Mouse (Mus musculus): ENCODE measurements at regions not wholly inside any gene's neighbourhood (a gene's known extent, or its start where the extent isn't known, plus 50 kb on each side); places are given as distances from the start of the nearest gene placed in this dataset.

DNA sequence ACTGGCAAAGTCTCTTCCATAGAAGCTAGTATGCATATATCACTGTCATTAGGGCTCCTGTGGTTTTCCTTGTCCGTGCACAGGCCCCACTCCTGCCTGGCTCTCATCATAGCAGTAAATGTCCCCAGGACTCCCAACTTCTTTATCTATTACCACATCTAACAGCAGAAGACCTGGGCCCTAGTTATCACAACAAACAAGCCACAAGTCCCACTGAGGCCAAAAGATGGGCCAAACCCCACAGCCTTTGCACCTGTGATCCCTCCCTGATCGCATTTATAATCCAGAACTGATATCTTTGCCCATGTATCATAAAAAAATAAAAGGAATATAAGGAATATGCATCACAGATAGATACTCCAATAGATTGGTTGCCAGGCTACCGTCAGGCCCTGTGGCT, 201.6 kb upstream of the Hnrnpa3 start:
- no peak for DNase-seq

DNA sequence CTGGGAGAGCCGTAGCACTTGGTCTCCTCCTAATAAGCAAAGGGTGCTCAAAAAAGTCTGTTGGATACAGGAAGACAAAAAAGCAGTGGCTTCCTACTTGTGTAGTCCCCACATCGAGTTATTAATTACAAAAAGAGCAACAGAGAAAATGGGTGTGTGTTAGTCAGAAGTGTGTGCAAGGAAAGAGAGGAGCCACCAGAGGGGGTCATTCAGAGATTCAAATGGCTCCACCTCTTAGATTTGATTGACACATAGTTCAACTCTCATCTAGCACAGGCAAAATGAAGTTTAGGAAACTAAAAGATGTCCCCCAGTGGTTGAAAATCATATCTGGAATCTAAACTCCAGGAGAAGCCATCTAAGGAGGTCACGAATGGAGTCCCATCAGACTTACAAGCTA, 200.2 kb upstream of the Hnrnpa3 start:
- no peak for DNase-seq

DNA sequence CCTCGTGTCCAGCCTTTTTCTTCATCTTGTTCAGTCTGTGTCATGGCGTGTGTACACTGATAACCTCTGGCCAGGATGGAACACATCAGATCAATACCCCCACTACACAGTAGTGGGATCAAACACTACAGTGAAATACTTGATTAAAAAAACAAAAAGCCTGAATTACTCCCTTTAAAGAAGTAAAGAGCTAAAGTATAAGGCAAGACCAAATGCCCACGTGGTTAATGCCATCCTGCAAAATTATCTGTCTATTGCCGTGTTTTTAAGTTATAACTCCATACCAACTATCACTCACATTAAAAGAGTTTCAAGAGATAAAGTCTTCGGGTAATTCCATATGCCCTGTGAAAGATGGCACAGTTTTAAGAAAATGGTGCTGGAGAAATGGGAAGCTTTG, 198.6 kb upstream of the Hnrnpa3 start:
- DNase-seq: no peak

DNA sequence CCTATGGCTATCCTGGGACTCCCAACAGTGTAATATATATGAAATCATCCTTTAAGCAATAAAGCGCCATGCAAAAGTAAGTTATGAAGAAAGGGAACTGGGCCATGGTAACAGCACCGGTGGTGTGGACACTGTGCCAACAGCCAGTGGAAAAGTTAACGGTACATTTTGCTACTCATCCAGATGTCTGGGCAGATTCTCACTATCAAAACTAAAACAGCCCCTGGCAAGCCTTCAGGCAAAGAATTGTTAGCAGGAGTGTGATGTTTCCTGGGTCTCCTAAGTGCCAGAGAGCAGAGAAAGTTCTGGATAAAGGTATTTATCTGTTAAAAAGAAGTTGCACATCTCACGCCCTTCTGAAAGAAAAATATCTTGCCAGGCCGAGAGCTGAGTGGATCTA, 198.0 kb upstream of the Hnrnpa3 start:
- no peak for DNase-seq

DNA sequence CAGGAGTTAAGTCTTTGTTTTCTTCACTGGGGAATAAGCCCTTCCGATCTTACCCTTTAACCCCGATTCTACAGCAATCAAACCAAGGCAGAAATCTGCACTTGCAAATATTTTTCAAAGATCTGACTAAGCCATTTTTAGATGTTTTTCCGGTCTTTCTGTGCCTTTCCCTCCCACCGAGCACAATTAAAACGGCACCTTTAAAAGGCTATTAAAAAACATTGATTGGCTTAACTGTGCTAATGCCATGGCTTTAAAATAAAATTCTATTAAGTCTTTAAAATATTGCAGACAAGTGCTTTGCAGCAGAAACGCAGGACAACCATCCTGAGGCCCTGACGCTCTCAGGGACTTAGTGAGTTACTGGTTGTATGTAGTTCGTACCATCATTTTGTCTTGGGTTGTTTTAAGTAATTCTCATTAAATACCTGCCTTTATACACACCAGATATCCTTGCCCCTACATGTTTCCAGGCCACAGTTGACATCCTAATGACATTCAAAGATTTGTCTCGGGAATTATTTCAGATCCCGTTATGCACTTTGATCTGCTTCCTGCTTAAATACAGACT, 197.6 kb upstream of the Hnrnpa3 start:
- DNase-seq: no peak

DNA sequence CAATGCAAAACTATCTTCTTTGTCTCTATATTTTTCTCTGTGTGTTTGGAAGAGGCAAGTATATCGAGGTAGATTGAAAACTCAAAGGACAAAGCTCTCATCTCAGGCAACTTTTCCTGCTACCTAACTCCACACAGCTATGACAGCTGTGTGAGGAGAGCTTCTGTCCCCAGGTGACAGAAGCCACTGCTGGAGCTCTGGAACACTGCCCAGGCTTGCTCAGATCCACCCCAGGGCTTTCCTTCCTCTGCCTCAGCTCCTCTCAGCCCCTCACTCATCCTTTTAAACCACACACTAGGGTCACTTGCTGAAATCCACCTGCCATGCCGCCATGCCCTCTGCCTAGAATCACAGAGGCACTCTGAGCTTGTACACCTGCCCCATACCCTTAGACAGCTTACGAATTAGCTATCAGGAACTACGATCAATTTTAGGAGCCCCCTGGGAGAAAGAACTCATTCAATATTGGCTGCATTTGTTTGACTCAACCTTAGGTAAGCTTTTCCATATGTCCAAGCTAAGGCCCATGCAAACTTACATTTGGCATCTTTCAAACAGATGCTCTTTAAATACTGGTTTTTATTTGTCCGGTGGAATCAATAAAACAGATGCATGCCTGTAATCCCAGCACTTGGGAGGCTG, 196.9 kb upstream of the Hnrnpa3 start:
- DNase-seq: no peak

DNA sequence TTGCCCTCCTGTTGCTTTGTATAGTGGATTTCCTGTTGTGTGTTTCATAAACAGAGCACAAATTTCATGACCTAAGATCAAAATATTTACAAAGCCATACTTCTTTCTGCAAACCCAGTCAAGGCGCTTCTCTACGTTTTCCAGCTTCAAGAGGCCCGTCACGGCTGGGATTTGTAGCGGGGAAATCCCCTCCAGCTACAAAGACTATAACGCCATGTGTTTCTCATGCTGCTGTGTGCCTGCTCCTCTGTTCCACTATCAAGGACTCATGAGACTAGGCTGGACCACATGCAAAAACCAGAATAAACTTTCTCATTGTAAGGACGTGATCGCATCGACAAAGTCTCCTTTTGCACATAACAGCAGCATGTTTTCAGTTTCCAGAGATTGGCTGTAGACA, 196.0 kb upstream of the Hnrnpa3 start:
- no peak for DNase-seq

DNA sequence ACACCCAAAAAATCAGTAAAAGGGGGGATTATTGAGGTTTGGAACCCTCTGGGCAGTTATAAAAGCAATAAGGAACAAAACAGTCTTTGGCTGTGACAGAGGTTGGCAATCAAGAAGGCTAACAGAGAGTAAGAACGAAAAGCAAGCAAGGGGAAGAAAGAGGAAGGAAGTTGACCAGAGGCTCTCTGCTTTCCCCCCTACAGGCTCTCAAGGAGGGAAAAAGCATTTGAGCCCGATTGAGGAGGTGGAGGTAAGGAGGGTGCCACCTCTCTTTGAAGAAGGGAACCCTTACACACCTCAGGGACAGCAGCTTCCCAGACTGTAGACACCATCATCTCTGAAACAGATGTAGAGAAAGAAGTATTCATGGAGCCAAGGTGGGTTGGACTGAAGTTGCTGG, 194.6 kb upstream of the Hnrnpa3 start:
- no peak for DNase-seq

DNA sequence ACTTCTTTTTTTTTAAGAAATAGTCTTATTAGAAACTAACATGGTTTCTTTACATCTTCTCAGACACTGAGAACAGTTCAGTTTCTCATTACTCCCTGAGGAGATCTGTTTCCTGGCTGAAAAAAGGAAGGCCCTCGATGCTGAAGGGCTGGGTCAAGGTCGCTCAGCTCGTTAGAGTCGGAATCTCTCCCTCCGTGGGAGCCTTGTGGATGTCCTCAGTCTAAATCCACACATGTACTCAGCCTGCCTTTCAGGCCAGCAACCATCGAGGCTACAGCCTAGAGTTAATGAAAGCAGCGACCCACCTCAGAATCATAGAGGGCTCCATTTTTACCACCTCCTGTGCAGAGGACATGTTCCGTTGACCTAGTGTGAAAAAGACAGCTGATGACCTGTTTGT, 190.2 kb upstream of the Hnrnpa3 start:
- DNase-seq: no peak

DNA sequence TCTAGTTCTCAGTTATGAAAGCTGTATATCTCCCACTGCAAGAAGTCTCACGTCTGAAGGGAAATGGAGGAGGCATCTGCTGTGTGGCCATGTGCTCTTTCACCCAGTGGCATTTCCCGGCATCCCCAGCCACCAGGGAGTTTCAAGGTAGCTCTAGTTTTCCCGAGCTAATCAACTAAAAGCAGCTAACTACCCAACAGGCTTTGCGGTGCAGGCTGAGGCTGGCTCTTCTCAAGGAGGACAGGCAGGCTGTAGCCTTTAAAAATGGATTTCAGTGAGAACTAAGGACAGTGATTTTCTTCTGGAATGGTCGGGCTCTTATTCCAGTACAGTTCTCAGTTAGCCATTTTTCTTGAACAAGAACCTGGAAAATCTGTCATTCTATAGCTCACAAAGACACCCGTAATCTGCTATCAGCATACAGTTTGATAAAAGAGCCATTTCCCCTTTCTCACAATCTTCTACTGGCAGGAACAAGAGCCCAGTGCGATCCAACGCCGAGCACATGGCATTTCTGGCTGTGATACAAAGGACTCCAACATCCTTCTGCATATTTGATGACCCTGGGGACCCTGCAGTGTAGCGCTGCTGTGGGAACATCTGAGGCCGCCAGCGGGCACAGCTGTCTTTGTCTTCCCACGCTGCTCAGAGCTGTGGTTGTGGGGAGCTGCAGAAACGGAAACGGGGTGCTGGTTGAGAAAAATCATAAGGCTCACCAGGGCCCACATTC, 188.9 kb upstream of the Hnrnpa3 start:
- peak; percentile 33 for DNase-seq

DNA sequence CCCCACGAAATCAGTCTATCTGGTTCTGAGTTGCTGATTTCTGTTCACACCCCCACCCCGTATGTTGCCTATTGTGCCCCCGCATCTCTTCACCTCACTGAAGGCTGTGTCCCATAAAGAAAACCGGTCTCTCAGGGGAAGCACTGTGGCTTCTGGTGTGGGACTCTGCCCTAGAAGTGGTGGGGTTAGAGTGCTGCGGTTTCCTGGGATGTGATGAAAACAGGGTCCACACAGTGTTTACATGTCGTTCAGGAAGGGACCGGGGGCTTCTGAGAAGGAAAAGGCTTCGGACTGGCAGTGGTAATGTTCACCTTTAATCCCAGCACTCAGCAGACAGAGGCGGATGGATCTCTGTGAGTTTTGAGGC, 188.4 kb upstream of the Hnrnpa3 start:
- DNase-seq: no peak

DNA sequence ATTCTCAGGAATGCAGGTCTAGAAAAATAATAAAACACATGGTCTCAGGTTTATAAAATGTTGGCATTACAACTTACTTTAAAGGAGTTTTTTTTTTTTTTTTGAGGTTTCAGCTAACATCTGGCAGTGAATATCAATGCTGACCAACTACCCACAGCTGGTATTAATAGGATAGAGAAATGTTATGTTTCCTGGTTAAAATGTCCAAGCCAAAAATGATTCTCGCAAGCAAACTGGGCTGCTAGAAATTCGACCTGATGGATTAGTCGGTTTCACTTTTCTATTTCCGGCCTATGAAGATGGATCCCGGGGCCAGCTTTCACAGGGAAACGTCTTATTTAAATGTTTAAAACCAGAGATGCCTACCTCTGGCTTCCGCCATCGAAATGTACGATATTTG, 186.6 kb upstream of the Hnrnpa3 start:
- no peak for DNase-seq

DNA sequence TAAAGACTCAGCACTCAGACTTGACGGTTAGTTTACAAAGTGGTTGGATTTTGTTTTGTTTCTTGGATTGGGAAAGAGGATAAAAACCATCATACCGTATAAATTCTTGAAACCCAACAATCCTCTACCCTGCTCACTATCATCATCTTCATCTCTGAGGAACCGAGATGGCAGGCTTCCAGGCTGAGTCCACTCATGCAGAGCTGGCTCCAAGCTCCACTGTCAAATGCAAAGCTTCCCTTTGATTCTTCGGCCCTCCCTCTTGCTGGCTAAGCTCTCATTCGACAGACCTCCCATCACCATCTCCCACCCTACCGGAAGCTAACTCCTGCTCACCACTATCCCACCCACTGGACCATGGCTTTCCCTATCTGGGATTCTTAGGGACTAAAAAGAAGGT, 184.6 kb upstream of the Hnrnpa3 start:
- no peak for DNase-seq

DNA sequence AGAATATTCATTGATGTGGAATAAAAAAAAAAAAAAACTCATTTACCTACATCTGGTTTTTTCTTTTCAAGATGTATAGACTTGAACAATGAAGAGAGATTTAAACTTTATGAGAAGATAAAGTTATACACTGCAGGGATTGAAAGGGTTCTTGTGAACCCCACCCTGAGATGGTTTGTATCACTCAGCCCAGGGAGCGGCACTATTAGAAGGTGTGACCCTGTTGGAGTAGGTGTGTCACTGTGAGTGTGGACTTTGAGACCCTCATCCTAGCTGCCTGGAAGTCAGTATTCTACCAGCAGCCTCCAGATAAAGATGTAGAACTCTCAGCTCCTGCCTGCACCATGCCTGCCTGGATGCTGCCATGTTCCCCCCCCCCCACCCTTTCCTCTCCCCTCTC, 182.7 kb upstream of the Hnrnpa3 start:
- no peak for DNase-seq

DNA sequence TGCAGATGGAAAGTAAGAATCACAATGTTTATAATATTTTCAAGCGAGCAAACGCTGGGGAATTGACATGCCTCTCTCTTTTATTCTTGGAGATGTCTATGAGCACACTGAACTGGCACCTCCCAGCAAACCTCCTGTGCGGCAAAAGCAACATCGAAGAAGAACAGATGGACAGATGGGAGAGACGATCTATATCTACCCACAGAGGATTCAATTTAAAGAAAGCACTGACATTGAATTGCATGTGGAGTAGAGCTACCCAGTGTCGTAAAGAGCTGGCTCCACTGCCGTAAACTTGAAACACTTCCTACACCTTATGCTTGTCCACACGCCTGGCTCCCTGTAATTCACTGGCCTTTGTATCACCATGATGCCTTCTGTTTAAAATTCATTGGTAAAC, 182.0 kb upstream of the Hnrnpa3 start:
- no peak for DNase-seq

DNA sequence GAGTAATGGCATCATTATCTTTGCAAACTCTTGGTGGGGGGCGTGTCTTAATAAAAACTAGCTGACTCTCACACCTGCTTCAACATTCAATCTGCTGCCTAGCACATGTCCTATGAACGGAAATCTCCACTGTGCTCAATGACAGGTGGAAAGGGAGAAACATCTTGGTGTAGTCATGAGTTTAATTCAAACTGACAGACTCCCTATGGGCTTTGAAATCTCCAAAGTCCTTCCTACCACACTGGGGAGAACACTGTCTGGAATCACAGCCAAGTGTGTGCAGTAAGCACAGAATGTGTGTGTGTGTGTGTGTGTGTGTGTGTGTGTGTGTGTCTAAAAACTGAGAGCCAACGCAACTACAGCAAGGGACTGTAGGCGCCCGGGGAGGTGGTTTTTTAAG, 179.5 kb upstream of the Hnrnpa3 start:
- no peak for DNase-seq

DNA sequence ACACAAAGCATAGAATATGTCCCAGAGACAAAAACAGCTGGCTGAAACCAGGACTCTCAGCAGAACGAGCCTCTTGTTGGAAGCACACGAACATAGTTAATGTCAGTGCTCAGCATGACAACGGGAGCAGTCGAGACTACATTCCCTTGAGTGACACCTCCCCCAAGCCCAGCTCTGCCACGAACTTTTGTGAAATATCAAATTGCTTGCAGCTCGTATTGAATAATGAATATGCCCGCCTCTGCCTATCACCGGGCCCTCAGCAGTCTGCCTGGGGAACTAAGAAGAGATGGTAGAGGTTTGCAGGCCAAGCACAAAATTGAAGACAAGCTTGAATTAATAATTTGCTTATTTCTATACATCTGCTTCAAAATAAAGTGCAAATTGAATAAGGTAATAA, 177.2 kb upstream of the Hnrnpa3 start:
- no peak for DNase-seq

DNA sequence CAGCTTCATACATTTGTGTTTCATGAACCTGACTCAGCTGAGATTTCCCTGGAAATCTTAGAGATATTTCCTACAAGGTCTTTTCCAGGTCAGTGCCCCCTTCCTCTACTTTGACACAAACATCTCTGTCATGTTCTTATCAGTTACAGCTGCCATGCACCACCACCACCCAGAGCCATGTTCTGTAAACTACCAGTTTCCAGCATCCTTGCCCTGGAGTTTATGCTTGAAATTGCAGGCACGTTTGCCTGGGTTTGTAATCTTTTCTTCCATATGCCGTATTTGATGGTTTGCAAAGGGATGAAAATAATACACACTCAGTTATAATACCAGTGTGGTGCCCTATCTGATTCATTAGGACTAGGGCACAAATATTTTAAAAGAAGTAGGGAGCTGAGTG, 176.6 kb upstream of the Hnrnpa3 start:
- DNase-seq: no peak

DNA sequence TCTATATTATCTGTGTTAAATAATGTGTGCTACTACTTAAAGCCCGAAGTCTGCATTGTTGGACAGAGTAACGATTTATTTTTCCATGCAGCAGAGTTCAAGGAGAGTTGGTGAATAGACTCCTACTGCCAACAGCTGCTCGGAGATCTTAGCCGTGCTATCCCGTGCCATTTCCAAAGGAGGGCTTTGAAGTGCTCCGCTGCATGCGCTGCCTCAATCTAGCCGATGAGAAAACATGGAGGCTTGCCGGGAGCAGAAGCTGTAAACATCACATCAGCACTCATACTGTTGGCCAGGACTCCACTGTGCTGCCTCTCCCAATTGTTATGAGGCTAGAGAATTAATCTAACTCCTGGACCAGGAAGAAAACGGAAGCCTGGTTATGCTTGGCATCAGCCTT, 174.1 kb upstream of the Hnrnpa3 start:
- no peak for DNase-seq

DNA sequence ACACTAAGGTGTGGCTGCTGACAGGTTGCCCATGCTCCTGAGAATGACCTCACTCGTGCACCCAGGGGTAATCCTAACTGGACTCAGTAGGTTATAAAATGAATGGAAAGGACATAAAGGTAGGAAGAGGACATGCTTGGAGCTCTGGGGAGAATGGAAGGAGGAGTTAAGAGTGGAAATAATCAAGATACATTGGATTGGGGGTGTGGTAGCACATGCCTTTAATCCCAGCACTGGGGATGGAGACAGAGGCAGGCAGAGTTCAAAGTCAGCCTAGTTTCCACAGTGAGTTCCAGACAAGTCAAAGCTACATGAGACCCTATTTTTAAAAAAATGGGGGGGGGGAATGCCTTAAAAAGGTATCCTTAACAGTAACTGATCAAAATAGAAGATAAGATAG, 167.9 kb upstream of the Hnrnpa3 start:
- no peak for DNase-seq

DNA sequence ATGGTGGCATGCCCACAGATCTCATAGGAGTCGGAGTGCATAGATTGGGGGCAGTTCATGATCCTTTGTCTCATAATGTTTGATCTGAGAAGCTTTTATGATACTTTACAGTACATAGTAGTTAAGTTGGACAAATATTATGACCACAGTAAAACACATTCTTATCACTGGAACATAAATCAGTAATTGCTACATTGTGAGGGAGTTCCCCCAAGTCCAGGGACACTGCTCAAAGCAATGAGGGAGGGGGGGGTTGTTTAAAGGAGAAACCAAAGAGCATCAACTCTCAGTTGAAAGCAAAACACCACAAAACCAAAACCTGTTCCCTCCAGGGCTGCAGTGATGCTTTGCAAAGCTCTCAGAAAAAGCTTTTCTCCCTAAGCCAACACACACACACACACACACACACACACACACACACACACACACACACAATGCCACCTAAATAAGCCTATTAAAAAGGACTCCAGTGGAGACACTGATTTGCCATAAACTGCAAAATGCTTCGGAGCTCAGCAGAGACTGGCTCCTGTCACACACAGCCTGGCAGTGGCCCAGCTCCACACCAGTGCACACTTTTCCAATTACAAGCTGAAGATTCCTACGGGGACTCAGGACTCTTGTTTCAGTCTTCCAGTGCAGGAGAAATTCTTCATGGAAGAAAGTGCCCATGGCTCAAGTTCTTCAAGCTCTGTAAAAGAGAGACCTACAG, 167.1 kb upstream of the Hnrnpa3 start:
- DNase-seq: no peak

DNA sequence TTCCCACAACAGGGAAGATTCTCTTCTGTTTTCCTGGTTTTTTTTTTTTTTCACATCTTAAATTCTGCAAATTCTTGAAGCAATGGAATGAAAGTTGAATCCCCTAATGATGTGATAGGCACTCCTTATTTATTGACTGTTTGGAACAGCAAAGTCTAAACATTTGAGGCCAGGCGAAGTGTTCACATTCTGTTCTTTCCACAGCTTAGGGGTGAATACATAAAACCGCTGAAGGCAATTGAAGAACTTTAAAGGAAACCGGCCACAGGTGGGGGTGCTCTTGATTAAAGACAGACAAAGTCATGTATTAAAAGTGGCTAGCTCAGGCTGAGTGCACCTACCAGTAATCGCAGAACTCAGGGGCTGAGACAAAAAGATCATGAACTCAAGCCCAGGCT, 166.6 kb upstream of the Hnrnpa3 start:
- DNase-seq: no peak

DNA sequence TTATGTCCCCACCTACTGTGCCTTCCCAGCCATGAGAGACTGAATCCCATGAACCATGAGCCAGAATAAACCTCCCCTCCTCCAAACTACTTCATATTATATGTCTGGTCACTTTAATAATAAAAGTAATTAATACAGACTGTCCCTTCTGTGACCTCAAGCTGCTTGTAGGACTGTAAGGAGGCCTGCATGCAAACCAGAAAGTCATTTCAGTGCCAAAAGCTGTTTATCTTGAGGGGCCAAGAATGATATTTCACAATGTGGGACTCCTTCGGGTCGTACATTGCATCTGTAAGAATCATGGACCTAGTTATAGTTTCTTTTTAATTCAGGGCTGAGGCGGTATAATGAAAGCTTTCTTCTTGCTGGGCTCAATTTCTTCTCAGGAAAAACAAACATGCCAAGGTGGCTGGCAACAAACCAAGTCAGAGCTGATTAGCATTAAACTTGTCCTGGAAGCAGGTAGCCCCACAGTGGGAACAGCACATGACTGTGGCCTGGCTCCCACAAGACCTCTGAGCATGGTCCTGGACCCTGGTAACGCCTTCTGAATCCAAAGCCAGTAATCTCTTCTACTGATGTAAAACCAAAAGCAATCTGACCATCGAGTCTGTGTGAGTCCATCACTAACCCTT, 162.3 kb upstream of the Hnrnpa3 start:
- DNase-seq: no peak

Measured in gastrocnemius, postnatal 25 days (tissue).